Mouse (Mus musculus) megakaryocyte progenitor cell, adult 5-6 weeks (primary cell): Measurements from ENCODE around the gene Nlrc5. TPM values are rescaled to one million over a fixed set of nuclear protein-coding genes. Genes with fewer than 3 reads are reported as not detected.

Experiments used
- ATAC-seq: replicated peaks from 2 replicates; pipeline ENCODE4 v1.8.0; 2016; ENCODE audit warnings: mild to moderate bottlenecking, moderate TSS enrichment, inconsistent platforms; ENCODE audit not compliant: poor library complexity
- total RNA-seq, 2 experiments: library from RNA; stranded (forward) in 1 of 2; stranded (reverse) in 1 of 2; fragments of 157-497, 149-512 nt in 1 of 2; fragments of 200-1000 nt in 1 of 2; gene quantifications; 2 replicates each; pipeline versions ENCODE4 v1.2.3 to v1.2.4; 2015 to 2017

Nlrc5 gene
- total RNA-seq, 2 experiments from 2014 or later: 17.7 to 22.5 TPM

GRCm38 (mm10) chr8:94561256-94561655 is 127.1 kb downstream of the Nlrc5 start:
- no peak for ATAC-seq

- ATAC-seq: no peak
Measured at GRCm38 (mm10) chr8:94564421-94564820, 130.3 kb downstream of the Nlrc5 start.

- no peak for ATAC-seq
Measured at GRCm38 (mm10) chr8:94566033-94566432, 131.9 kb downstream of the Nlrc5 start.

- no peak for ATAC-seq
Measured at GRCm38 (mm10) chr8:94566446-94567158, 132.4 kb downstream of the Nlrc5 start.

GRCm38 (mm10) chr8:94567159-94567849 is 133.1 kb downstream of the Nlrc5 start:
- ATAC-seq: no peak

- ATAC-seq: no peak
Measured at GRCm38 (mm10) chr8:94568098-94568497, 133.9 kb downstream of the Nlrc5 start.

- ATAC-seq: no peak
Measured at GRCm38 (mm10) chr8:94569419-94569818, 135.3 kb downstream of the Nlrc5 start.

- ATAC-seq: no peak
Measured at GRCm38 (mm10) chr8:94571896-94572295, 137.7 kb downstream of the Nlrc5 start.

GRCm38 (mm10) chr8:94574159-94574907 is 140.2 kb downstream of the Nlrc5 start:
- no peak for ATAC-seq

- ATAC-seq: no peak
Measured at GRCm38 (mm10) chr8:94575148-94575547, 141.0 kb downstream of the Nlrc5 start.

Other genes with a start within 250 kb of the Nlrc5 start
- 26.7 and 32.4 TPM in 2 replicates for gene Nup93, start 219.8 kb upstream of the Nlrc5 start, total RNA-seq (2015)
- gene Nup93, start 219.8 kb upstream of the Nlrc5 start, total RNA-seq (2017): 36.3 and 46.1 TPM in 2 replicates
- 0.12 and 0.17 TPM in 2 replicates for gene Slc12a3, start 105.2 kb upstream of the Nlrc5 start, total RNA-seq (2015)
- gene Slc12a3, start 105.2 kb upstream of the Nlrc5 start, total RNA-seq (2017): not detected in 2 replicates
- 78.2 and 89.9 TPM in 2 replicates for gene Herpud1, start 47.9 kb upstream of the Nlrc5 start, total RNA-seq (2015)
- gene Herpud1, start 47.9 kb upstream of the Nlrc5 start, total RNA-seq (2017): 83.3 and 99.5 TPM in 2 replicates
- 98.4 and 104 TPM in 2 replicates for gene Cpne2, start 98.6 kb downstream of the Nlrc5 start, total RNA-seq (2015)
- gene Cpne2, start 98.6 kb downstream of the Nlrc5 start, total RNA-seq (2017): 54.1 and 64.9 TPM in 2 replicates
- 39.4 and 41.1 TPM in 2 replicates for gene Rspry1, start 167.6 kb downstream of the Nlrc5 start, total RNA-seq (2015)
- gene Rspry1, start 167.6 kb downstream of the Nlrc5 start, total RNA-seq (2017): 31.6 and 35.4 TPM in 2 replicates
- gene Fam192a, start 167.6 kb downstream of the Nlrc5 start, total RNA-seq (2015): 35.3 and 40.4 TPM in 2 replicates
- gene Fam192a, start 167.6 kb downstream of the Nlrc5 start, total RNA-seq (2017): 102 and 135 TPM in 2 replicates
- 21.1 and 26.4 TPM in 2 replicates for gene Arl2bp, start 232.2 kb downstream of the Nlrc5 start, total RNA-seq (2015)
- gene Arl2bp, start 232.2 kb downstream of the Nlrc5 start, total RNA-seq (2017): 73.3 and 75.1 TPM in 2 replicates